36 mouse cellular contexts compared by ENCODE assay signal in the genomic region with DNA sequence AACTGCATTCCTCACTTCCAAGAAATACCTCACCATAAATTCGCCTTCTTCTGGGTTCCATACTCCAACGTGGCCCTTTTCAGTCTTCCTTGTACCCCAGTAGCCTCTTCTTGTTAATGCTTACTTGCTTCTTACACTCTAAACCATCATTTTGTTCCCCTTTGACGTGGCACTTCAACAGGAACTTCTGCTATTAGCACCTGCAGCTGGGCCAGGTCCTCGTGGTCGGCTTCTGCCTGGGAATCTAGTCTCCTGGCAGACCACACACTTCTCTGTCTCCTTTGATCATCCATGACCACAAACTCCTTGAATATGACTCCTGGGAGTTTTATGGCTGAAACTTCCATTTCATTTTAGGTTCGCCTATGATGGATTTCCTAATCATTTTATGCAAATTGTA.
"Had no signal": no experiment of that assay in that cellular context is flagged by ENCODE, and none has a peak within 500 bp of the region (broad histone marks: within the 10 kb centered on the region; RNA-seq: fewer than 3 reads in every experiment).

No protein-coding gene starts in this region.

- H3K4me3 ChIP-seq: heart, embryonic 10.5 days; heart, embryonic 12.5 days; heart, embryonic 13.5 days; heart, embryonic 15.5 days; hindbrain, embryonic 10.5 days; hindbrain, embryonic 12.5 days; hindbrain, embryonic 13.5 days; hindbrain, embryonic 15.5 days; intestine, embryonic 15.5 days; kidney, embryonic 15.5 days; layer of hippocampus, adult 2 months; left cerebral cortex, adult 2 months had no signal

- H3K4me1 ChIP-seq: heart, embryonic 10.5 days; heart, embryonic 12.5 days; heart, embryonic 13.5 days; heart, embryonic 15.5 days; hindbrain, embryonic 10.5 days; hindbrain, embryonic 12.5 days; hindbrain, embryonic 13.5 days; hindbrain, embryonic 15.5 days; intestine, embryonic 15.5 days; kidney, embryonic 15.5 days had no signal

- H3K9me3 ChIP-seq: heart, embryonic 10.5 days; heart, embryonic 12.5 days; heart, embryonic 13.5 days; heart, embryonic 15.5 days; hindbrain, embryonic 10.5 days; hindbrain, embryonic 12.5 days; hindbrain, embryonic 13.5 days; hindbrain, embryonic 15.5 days; intestine, embryonic 15.5 days; kidney, embryonic 15.5 days had no signal

- ATAC-seq: hindbrain, embryonic 16.5 days; hindbrain, postnatal 0 days; inflammation-experienced regulatory T-cells, adult 6 months; intestine, embryonic 15.5 days; intestine, embryonic 16.5 days; intestine, postnatal 0 days had no signal

- H3K36me3 ChIP-seq: heart, embryonic 10.5 days; heart, embryonic 12.5 days; heart, embryonic 13.5 days; heart, embryonic 15.5 days; hindbrain, embryonic 10.5 days; hindbrain, embryonic 12.5 days; hindbrain, embryonic 13.5 days; hindbrain, embryonic 15.5 days; intestine, embryonic 15.5 days; kidney, embryonic 15.5 days had no signal

- H3K4me2 ChIP-seq: heart, embryonic 11.5 days; heart, embryonic 12.5 days; heart, embryonic 13.5 days; heart, embryonic 15.5 days; hindbrain, embryonic 12.5 days; hindbrain, embryonic 13.5 days; hindbrain, embryonic 14.5 days; hindbrain, embryonic 15.5 days; intestine, embryonic 15.5 days; kidney, embryonic 15.5 days had no signal

- DNase-seq: heart, postnatal 10 days; heart, postnatal 14 days; heart, postnatal 36 days; heart, postnatal 4 days; kidney, adult 11 months; kidney, adult 18-20 months; kidney, adult 2 months; kidney, adult 8-10 months; kidney, adult 9 months; kidney, postnatal 10 days; kidney, postnatal 14 days; kidney, postnatal 25 days; kidney, postnatal 36 days; kidney, postnatal 4 days; layer of hippocampus, adult 9-11 months; layer of hippocampus, postnatal 36 days had no signal

- H3K9ac ChIP-seq: heart, embryonic 12.5 days; heart, embryonic 13.5 days; heart, embryonic 15.5 days; hindbrain, embryonic 12.5 days; hindbrain, embryonic 13.5 days; hindbrain, embryonic 14.5 days; hindbrain, embryonic 15.5 days; intestine, embryonic 15.5 days; kidney, embryonic 15.5 days had no signal

- H3K27ac ChIP-seq: heart, embryonic 10.5 days; heart, embryonic 13.5 days; heart, embryonic 15.5 days; hindbrain, embryonic 10.5 days; hindbrain, embryonic 12.5 days; hindbrain, embryonic 13.5 days; hindbrain, embryonic 14.5 days; hindbrain, embryonic 15.5 days; hindbrain, postnatal 0 days; intestine, embryonic 15.5 days; kidney, embryonic 15.5 days; kidney, postnatal 0 days; layer of hippocampus, adult 2 months; left cerebral cortex, adult 2 months had no signal

- H3K27me3 ChIP-seq: heart, embryonic 12.5 days; heart, embryonic 13.5 days; heart, embryonic 15.5 days; hindbrain, embryonic 12.5 days; hindbrain, embryonic 13.5 days; hindbrain, embryonic 15.5 days; intestine, embryonic 15.5 days; kidney, embryonic 15.5 days had no signal
